Mouse (Mus musculus) liver, postnatal 0 days (tissue): ENCODE data around the gene Sbpl.
A peak's percentile ranks its signal among the peaks of the same experiment; 100 is the strongest.

Source experiments
- CTCF ChIP-seq: sonication (generic); IDR thresholded peaks from 2 replicates; pipeline ENCODE4 v1.5.1; 2016; ENCODE audit warnings: antibody characterized with exemption, low read depth
- EP300 ChIP-seq: IDR thresholded peaks from 2 replicates; pipeline ENCODE4 v1.6.1; 2016; ENCODE audit warnings: antibody characterized with exemption, low read depth, mild to moderate bottlenecking

- TF ChIP-seq CTCF, result peak; percentile 79
- TF ChIP-seq EP300, result no peak
These were observed 38.7 kb upstream of the Sbpl start for GRCm38 (mm10) chr17:23993559-23994428.
